Mouse (Mus musculus) brain, embryonic 14.5 days (tissue): ENCODE results near the gene Prpf19.

Experiments
- CTCF ChIP-seq: fragments of 200-500 bp; IDR thresholded peaks from 2 replicates; pipeline ENCODE4 v1.5.1; 2012; ENCODE audit warnings: inconsistent platforms, mild to moderate bottlenecking, moderate library complexity, borderline replicate concordance; ENCODE audit not compliant: insufficient read depth, insufficient read length; ENCODE audit errors: extremely low read depth
- POLR2A ChIP-seq: fragments of 200-500 bp; IDR thresholded peaks from 2 replicates; pipeline ENCODE4 v1.6.1; 2012; ENCODE audit warnings: mild to moderate bottlenecking, inconsistent platforms, borderline replicate concordance; ENCODE audit not compliant: poor library complexity, insufficient read depth, insufficient read length, severe bottlenecking; ENCODE audit errors: extremely low read depth

DNA sequence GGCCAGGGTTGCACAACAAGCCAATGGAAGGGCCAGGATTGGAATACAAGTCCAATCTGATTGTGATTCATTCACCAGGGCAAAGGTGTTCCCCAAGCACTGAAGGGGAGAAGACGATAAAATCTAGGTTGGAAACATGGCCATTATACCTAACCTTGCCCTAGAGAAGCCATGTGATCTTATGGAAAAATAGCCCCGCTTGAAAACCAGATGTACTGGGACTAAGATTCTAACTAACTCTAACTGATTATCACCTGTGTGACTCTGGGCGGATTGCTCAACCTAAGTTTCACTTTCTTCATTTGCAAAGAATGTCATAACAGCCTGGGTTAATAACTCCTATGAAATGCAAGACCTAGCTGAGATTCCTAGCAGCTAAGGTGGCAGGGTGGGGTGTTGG, 39.6 kb upstream of the Prpf19 start:
- no peak for TF ChIP-seq CTCF
- TF ChIP-seq POLR2A: no peak
